Mouse (Mus musculus): Measurements from ENCODE around the gene Kif21a.
A peak's percentile ranks its signal among the peaks of the same experiment; 100 is the strongest.

Kif21a gene

DNA sequence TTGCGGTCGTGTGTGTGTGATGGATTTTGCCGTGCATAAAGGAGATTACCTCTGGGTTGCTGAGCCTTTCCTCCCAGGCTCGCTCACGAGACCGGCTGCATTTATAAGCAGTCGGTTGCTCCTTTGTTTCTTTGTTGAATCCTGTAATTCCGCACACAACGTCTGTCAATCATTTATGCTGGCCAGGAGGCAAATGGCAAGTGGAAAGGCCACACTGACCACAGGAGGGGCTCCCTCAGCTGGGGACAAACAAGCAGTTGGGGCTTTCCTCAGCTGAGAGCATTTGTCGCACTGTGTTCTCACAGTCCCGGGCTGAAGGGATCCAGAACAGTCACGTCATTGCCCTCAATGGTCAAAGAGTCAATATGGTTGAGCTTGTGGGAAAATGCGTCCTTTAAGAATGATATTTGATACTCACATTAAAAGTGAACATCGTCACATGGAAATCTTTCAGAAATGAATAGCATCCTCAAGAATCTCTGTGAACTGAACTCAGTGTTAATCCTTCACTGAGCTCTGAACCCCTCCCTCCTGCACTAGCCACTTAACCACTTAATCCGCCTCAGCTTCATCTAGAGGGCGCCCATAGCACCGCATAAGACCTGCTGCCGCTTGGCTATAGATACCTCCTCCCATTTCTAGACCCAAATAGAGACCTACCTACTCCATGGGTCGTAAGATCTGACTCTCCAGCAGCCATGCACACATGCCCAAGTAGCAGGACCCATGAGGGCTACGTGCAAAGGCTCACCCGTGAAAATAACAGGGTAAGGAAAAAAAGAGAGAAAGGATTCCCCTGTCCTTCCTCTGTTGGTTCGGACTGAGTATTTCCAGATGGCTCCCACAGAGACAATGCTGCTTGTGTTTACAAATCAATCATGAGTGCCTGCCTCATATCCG lies 32.2 kb downstream of the Kif21a start:
- no peak for DNase-seq

DNA sequence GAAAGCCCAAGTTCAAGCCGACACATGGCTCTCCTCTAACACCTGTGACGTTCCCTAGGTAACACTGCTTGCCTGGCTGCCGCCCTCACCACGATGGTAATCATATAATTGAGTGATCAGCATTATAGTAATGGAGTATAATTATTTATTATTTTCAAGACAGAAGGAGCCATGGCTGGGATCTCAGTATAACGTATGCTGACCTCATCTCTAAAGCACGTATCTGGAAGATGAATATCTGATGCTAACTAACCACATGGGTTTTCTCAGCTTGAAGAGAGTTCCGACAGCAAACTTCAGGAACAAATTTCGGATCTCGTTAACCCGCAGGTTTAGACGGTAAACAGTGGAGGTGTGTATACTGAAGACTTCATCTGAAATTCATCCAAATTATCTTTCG lies 33.4 kb downstream of the Kif21a start:
- no peak for DNase-seq

DNA sequence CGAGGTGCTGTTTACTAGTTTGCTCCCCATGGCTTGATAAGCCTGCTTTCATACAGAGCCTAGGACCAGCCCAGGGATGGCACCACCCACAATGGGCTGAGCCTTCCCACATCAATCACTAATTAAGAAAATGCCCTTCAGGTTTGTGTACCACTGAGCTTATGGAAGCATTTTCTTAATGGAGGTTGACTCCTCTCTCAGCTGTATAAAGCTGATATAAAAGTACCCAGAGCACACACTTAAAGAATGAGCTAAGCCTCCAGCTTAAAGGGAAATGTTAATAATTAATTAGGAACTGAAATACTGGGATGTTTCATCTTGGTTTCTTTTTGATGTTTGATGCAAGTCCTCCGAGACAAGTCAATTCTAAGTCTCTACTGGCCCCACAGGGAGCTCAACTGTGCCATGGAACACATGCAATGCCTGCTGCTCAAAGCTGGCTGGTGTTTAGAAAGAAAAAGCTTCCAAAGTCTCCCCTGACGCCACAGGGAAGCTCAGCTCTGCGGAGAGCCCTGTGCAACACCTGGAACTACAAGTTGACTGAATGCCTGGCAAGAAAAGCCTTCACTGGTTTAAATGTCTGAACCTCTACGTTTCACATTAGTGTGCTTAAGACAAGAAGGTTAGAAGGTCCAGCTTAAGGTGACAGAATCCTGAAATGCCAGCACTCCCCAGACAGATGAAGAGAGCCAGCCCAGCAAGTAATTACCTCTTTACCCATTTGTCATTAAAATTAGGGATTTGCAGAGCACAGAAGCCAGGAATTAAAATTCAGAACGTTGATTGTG lies 36.8 kb downstream of the Kif21a start:
- peak in 1 of 2 experiments; percentile 18 for DNase-seq

DNA sequence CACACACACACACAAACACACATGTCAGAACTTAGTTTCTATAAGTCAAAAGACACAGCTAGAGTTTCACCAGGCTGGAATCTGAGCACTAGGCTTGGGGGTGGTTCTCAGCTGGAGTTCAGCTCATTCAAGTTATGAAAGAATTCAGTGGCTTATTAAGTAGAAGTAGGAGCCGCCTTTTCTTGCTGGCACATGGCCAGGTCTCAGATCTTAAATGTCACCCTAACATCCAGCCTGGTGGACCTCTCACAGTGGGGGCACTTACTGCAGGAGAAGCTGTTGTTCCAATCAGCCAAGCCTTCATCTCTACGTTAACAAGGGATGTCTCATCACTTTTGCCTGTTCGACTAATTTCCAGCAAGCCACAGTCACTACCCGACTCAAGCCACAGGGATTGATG lies 39.5 kb downstream of the Kif21a start:
- no peak for DNase-seq

DNA sequence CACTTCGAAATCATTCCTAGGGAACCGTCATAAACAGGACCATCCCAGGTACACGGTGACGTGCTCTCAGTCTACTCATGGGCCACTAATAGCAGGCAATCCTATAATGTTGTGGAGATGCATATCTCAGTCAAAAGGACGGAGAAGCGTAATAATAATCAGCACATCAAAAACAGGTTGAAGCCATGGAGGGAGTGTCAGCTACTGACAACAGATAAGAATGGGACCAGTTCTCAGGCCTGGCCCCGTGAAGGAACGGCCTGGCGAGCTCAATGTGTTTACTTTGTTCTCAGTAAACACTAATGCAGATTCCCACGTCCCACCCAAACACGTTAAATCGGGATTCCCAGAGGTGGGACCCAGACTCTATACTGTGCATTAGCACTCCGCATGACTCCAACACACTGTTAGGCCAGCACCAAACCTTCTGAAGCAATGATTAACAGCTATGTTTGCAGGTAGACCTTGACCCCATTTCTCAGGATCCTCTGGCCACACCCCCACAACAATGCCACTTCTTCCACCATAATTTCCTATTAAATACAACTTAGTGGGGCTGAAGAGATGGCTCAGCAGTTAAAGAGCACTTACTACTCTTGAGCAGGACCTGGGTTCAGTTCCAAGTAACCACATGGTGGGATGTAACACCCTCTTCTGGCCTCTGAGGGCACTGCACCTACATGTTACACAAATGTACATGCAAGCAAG lies 42.5 kb downstream of the Kif21a start:
- peak; percentile 63 to 73 for DNase-seq

DNA sequence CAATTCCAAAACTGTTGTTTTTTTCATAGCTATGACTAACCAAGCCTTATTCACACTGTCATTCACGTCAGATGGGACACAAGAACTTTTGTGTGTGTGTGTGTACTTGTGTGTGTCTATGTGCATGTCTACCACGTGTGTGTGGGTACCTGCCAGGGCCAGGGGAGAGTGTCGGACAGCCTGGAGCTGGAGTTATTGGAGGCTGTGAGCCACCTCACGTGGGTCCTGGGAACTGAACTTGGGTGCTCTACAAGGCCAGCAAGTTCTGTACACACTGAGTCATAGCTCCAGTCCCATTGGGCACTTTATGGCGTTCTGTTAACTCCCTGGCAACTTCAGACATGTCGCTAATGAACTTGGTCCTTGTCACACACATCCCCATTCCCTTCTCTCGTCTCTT lies 45.0 kb downstream of the Kif21a start:
- DNase-seq: no peak

DNA sequence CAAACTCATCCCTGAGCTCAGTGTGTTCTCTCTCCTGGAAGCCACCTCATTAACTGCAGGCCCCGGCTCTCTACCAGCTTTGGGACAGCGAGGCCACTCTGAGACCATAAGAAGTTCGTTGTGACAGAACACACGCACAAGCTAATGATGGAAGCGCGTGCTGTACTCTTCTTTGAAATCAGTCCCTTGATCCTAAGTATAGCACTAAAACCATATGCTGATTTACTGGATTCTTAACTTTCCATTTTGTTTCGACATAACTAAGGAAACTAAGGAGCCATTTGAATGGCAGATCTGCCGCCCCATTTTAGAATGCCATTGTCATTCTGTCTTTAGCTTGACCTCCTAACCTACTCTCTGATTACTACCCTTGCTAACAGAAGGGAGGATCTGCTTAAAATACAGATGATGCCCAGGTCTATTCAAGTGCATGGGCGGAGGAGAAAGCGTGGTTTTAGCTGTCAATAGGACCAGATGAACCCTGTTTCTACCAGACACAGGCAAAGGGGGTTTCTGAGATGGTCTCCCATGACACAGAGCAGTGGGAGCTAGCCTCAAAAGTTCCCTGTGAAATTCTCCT lies 48.6 kb downstream of the Kif21a start:
- no peak for DNase-seq

DNA sequence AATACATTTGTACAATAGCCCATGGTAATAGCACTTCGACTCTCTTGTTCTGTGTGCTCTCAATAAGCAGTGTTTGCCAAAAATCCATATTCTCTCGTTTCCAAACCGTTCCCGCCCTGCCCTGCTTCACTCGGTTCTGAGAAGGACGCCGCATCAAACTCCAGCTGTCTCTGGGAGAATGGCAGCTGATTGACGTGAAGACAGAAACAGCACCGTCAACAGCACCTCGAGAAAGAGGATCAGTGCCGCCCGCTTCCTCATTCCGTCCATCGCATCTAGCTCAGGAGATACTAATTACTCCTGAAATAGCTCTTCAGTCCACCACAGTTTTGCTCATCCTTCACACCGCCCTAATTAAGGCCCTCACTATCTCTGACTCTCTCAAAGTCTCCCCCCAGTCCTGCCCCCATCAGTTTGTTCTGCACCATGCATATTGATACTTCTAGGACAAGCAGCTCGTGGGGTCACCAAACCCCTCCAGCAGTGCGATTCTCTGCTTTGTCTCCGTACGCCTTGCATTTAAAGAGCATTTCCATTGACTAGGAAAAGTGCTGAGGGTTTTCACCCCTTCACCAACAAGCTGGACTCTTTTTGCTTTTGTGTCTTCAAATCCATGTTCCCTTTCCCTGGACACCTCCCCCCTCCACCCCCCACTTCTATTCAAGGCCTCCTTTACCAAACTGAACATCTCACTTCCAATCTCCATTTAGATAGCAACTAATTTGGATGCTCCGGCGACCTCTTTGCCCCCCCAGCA lies 49.3 kb downstream of the Kif21a start:
- no peak for DNase-seq

DNA sequence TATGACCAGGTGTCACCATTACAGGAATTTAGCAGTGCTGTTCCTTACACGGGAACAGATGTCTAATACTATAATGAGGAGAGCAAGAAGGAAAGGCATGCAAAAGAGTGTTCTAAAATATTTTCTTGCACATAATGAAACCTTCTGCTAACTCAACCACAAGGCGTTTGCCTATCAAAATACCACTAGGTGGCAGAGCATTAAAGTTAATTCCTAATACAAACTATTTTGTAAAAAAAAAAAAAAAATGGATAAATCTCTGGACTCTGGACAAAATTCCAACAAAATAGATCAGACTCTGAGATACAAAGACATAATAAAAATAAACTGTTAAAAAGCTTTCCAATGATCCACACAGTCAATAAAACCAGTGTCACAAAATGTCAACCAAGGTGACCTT lies 56.9 kb downstream of the Kif21a start:
- DNase-seq: no peak

DNA sequence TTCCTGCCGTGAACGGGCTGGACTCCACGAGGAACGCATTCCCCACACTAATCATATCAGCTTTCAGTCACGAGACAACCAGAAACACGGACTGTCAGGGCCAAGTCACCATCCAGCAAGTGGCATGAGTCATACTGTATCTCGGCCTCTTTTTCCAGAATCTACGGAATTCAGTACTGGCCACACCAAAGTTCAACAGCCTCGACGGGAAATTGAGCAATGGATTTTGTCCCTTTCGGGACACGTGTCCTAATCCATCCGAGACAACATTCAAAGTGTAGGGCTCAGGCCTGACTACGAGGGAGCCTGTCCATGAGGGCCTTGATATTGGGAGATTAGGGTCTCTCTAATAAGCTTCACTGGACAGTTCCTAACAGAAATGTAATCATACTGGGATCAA lies 57.4 kb downstream of the Kif21a start:
- no peak for DNase-seq

DNA sequence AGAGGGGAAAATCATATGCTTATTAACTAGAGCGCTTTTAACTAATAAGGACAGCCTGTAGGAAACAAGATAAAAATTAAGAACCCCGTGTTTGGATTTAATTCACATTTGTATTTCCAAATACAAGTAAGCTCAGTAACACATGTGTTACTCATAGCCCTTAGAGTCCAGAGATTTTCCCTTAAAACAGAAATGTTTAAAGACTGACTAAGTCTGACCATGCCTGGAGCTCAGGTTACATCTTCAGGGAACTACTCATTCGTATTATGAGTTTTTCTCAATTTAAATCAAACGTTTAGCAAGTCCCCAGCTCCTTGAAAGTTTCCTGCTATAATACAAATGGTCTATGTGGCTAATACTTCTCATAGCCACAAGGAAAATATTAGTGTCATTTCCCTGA lies 57.9 kb downstream of the Kif21a start:
- no peak for DNase-seq

DNA sequence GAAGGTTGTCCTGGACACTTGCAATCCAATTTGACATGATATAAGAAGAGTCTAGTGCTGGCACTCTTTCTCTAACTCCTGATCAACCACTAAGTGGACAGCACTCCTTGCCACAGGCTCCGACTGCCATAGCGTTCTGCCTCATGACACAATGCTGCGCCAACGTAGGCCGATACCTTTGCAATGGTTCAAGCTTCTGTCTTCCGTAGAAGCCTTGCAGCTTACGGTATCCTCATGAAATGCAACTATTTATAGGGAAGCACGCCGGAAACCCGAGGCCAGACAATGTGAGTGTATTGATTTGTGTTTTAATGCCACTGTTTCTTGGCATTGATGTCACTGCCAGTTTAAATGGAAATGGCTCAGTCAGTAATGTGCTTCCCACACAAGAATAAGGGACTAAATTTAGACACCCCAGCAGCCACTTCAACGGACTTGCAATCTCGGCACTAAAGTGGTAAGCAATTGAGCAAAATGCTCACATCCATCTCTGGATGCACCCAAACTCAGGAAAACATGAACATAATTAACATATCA lies 62.0 kb downstream of the Kif21a start:
- DNase-seq: no peak

DNA sequence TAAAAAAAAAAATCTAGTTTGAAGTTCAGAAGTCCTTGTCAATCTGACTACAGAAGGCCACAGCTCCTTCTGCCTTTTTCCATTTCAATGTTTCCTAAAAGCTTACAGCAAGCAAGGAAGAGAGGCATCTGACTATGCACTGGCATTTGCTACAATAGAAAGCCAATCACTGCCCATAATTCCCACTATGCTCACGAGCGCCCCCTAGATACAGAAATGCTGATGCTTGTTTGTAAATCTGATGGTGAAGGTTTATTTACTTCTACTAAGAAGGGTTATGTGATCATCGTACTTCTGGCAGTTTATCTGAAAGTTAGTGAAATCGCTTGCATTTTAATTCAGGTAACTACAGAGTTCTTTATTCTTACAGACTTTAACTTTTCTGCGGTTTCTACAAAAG lies 73.8 kb downstream of the Kif21a start:
- no peak for DNase-seq

DNA sequence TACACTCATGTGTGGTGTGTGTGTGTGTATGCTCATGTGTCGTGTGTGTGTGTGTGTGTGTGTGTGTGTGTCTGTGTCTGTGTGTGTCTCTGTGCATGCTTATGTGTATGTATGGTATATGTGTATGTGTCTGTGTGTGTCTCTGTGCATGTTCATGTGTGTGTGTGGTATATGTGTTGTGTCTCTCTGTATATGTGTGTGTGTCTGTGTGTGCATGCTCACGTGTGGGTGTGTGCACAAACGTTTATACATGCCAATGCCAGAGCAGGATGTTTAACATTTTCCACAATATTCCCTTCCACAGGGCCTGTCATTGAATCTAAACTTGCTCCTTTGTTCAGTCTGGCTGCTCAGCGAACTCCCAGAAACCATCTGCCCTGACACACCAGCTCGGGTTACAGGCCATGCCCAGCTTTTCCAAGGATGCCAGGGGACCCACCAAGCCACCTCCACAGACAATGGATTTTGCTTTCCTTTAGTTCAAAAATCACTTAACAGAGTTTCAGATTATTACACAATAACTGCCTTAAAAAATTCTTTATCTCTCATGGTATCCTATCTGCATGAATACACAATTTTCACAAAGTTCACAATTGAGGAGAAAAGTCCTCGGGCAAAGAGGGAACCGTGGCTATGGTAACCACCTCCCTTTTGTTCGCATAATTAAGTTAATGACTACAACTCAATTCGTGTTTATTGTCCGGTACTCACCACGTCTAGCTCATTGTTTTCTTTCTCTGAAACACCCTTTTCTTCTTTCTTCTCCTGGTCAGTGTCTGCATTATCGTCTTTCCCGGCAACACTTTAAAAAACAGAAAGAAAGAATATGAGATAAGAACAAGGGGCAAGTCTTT lies 77.6 kb downstream of the Kif21a start:
- no peak for DNase-seq

DNA sequence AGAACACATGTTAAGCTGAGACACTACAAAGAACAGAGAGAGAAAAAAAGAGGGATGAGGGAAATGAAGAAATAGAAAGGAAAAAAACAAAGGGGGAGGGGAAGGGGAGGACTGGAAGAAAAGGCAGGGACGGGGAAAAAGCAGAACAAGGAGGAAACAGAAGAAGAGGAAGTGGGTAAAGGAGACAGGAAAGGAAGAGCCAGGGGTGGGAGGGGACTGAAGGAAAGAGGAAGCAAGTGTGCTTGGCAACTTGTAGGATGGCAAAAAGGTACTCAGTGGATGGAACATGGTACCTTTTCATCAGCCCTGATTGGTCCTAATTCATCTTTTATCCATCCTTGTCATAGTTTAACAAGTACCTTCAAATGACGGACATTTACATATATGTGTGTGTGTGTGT lies 86.4 kb downstream of the Kif21a start:
- no peak for DNase-seq

DNA sequence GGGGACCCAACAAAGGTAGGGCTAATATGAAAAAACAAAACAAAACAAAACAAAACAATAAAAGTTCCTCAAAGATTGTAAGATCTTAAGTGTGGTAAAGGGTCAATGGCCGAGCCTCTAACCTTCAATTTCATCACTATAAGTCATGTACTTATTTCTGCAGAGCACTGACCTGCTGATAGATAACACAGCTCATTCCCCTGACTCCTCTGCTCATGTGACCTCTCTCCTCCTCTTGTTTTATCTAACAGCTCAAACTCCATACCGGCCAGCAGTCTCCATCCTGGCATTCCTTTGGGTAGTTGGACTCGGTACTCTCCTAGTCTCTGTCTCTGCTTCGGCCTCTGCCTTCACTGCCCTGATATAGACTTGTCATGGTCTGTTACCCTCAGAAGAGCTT lies 87.2 kb downstream of the Kif21a start:
- DNase-seq: no peak

DNA sequence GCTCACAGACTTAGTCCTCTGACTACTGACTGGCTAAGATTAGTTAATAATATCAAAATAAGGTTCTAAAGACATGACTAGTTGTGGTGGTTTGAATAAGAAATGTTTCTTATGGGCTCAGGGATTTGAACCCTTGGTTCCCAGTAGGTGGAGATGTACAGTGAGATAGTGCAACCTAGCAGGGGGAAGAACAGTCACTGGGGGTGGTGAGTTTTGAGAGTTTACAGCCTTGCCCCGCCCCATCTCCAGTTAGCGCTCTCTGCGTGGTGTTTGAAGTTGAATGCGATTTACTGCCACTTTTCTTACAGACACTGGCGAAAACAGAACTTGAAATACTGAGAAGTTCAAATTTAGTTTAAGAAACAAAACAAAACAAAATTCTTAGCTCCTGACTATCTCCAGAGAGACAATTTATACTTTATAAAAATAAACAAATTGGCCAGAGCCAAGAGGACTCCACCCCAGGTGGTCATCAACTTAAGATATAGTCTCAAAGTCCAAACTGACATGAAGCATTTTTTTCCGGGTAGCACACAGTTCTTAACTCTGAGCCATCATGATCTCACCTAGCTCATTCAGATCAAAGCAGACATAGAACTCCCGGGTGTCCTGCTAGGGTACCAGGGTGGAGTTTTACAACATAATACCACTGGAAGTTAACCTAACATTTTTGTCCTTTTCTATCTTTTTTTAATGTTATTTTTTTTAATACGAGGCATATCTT lies 88.8 kb downstream of the Kif21a start:
- DNase-seq: no peak

DNA sequence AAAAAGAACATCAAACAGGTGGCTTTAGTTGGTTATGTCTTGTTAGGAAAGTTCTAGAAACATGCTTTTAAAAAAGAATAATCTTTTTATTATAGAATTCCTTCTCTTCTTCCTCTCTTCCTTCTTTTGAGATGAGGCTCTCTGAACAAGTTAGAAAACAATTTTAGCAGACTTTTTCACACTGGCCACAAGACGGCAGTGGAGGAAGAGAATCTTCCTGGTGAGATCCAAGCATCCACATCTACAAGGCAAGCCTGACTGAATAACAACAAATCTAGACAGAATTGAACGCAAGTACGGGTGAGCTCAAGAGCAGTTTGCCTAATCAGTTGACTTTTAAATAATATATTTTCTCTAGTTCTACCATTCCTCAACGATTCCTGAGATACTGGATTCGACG lies 98.4 kb downstream of the Kif21a start:
- no peak for DNase-seq

DNA sequence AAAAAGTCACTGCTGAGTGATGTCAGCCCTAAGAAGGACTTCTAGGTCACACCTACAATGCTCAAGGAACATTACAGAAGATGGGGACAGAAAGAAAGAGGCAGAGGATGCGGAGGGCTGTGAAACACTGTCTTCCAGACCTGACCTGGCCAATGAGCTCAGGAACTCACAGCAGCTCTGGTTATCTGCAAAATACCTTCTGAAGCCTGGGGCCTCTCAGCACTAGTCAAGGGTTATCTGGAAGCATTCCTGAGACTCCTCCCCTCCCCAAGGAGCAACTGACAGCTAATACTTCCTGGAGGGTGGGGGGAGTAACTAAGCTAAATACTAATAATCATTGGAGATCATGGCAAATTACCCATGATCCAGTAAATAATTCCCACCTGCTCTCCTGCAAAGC lies 111.3 kb downstream of the Kif21a start:
- no peak for DNase-seq

DNA sequence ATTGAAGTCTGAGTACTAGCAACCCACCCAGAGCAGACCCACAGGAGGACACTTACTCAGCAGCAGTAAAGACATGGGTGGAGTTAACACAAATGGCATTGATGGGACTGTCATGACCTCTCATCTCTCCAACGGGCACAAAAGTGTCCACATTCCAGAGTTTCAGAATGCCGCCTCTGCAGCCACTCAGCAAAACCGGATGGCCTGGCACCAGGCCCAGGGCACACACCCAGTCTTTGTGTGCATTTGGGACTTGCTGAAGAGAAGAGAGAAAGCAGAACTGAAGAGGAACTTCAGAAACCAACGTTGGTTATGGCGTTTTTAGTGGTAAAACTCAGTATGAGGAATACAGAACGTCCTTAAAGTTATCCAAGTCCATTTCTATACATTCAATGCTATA lies 114.2 kb downstream of the Kif21a start:
- DNase-seq: no peak

DNA sequence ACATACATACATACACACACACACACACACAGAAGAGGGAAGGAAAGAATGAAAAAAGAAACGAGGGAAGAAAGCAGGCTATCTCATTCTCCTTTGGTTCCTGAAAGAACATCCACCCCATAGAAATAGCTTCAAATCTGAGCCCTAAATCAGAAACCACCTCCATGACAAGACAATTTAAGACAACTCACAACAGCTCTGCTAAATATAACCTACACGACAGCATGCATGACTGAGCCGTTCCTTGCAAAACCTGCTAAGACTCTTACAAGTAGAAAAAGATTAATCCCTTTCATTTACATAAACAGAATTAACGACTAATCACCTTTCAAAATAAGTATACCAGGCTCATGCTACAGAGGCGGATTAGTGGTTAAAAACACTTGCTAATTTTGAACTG lies 118.3 kb downstream of the Kif21a start:
- no peak for DNase-seq

Measured in kidney, adult 8-10 months (tissue).